Mouse (Mus musculus): ENCODE measurements around the gene Lnpep.

The Lnpep gene

GRCm38 (mm10) chr17:17492116-17492515, 132.7 kb downstream of the Lnpep start:
- DNase-seq (ENCODE audit: low spot score) = no peak

- DNase-seq (ENCODE audit: low spot score) = no peak
Observed at GRCm38 (mm10) chr17:17491622-17492001, 133.2 kb downstream of the Lnpep start.

- DNase-seq (ENCODE audit: low spot score) = no peak
Observed at GRCm38 (mm10) chr17:17490820-17491621, 133.8 kb downstream of the Lnpep start.

- no peak for DNase-seq (ENCODE audit: low spot score)
Observed at GRCm38 (mm10) chr17:17485789-17486188, 139.1 kb downstream of the Lnpep start.
